Mouse (Mus musculus) 3134 (cell line): Measurements from ENCODE around the gene Tinf2.

Source experiments
- DNase-seq: peaks from one replicate; pipeline ENCODE4 v3.0.0-alpha.2; 2011; ENCODE audit warnings: low spot score; ENCODE audit not compliant: insufficient read length; ENCODE audit errors: extremely low read depth

Gene Tinf2

DNA sequence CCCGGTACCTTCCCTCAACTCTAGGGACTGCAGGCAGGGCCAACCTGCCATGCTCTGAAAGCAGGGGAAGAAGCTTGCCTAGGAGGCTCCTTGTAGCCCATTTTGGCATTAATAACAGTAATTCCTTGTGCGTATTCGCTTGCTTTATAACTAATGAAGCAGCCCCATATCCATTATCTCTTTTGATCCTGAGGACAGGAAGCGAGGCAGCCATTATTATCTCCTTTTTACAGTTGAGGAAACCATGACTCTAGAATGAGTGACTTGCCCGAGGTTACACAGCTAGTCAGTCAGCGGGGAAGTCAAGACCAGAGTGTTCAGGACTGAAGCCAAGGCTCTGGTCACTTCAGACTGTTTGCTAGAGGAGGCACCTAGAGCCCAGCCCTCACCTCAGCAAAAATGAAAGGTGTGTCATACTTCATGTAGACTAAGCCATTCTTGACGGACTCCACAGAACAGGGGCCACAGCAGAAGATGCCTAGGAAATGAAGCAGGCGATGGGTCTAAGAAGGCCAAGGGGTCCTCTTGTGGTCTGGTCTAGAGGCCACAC lies 24.5 kb upstream of the Tinf2 start:
- DNase-seq = no peak

DNA sequence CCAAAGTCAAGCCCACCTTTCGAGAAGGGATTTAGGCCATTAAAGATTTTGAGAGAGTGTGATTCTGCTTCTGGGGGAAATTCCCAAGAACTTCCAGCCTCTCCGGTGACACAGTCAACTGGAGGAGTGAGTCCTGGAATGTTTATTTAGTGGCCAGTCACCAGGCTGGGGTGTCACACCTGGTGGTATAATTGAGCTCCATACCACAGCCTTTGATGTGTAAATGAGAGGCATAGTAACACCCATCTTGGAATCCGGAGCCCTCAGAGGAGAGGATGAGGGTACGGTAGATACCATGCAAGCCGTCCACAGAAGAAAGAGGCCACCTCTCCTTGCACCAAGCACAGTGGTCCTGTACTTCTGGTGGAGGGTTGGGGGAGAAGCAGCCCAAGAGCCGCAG lies 21.1 kb upstream of the Tinf2 start:
- DNase-seq = no peak

DNA sequence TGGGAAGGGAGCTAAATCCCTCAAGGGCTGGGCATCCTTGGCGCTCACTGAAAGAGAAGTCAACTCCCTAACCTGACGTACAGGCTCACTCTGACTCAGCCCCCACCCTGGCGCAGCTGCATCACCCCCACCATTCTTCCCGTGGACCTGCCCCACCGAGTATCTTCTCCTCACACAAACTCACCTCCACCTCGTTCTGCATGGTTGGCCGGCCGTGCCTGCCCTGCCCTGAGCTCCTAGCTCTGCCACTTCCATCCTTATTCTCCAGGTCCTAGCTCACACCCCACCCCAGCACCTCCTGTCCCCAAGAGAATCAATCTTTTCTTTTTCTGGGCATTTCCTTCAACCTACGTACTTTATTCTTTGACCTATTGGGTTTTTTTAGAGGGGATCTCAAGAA lies 19.5 kb upstream of the Tinf2 start:
- no peak for DNase-seq

DNA sequence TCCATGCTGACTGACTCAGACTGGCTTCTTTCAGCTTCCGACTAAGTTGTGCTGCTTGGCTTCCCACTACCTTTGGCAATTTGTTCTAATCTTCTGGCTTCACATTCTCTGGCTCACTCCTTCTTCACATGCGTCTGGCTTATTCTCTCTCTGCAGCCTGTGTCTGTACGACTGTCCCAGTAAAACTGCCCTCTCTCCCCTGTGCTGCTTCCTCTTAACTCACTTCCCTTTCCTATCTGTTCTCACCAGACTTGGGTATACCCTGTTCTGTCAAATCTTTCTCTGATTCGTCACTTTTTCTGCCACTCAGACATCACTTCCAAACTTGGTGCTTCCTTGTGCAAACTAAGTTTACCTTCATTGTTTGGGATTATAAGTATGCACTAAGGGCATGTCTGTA lies 15.6 kb upstream of the Tinf2 start:
- no peak for DNase-seq

DNA sequence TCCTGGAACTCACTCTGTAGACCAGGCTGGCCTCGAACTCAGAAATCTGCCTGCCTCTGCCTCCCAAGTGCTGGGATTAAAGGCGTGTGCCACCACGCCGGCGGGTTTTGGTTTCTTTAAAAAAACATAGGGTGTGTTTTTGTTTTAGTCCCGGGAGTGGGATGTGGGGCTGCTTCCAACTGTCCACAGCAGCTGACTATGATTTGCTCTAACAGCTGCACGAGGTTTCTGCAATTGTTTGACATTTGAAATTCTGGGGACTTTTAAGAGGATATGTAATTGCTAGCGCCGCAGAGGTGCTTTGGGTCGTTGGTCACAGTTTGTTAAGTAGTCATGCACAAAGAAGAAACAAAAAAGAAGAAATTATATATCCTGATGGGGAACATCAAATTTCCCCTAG lies 7.8 kb upstream of the Tinf2 start:
- DNase-seq = no peak

DNA sequence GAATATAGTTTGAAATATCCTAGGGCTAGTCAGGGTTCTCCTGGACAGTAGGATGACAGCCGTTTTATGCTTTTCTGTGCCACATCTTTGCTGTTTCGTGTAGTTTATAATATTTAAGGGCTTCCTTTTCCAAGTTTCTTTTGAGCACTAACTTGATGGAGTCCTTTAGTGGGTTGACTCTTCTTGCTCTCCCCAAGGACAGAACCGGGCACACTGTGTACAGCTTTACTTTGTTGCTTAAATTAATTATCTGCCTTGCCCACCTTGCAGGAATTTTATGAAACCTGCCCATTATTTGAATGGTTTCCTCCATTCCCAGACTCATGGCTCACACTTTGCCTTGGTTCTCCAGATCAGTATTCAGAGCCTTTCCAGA lies 486 bp upstream of the Tinf2 start:
- DNase-seq = no peak

DNA sequence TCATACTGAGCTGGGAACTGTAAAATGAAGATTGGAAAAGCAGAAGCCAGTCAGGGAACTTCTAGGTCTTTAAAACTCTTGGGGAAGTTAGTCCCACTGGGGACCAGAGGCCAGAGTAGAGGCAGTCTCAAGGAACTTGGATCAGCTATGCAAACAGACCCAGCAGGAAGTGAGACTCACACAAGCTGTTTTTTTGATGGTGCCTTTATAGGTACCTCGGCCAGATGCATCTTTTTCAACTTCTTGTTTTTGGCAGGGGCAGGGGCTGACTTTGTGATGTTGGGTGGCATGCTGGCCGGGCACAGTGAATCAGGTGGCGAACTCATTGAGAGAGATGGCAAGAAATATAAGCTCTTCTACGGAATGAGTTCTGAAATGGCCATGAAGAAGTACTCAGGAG lies 4.0 kb downstream of the Tinf2 start:
- DNase-seq = no peak

DNA sequence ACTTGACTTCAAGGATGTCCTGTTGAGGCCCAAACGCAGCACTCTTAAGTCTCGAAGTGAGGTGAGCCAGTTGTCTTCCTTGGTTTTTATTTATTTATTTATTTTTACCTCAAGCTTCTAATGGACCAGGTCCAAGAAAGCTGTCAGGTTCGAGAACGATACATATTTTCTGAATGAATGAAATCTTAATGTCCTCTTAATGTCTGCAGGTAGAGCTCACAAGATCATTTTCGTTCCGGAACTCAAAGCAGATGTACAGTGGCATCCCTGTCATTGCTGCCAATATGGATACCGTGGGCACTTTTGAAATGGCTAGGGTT lies 8.9 kb downstream of the Tinf2 start:
- no peak for DNase-seq

DNA sequence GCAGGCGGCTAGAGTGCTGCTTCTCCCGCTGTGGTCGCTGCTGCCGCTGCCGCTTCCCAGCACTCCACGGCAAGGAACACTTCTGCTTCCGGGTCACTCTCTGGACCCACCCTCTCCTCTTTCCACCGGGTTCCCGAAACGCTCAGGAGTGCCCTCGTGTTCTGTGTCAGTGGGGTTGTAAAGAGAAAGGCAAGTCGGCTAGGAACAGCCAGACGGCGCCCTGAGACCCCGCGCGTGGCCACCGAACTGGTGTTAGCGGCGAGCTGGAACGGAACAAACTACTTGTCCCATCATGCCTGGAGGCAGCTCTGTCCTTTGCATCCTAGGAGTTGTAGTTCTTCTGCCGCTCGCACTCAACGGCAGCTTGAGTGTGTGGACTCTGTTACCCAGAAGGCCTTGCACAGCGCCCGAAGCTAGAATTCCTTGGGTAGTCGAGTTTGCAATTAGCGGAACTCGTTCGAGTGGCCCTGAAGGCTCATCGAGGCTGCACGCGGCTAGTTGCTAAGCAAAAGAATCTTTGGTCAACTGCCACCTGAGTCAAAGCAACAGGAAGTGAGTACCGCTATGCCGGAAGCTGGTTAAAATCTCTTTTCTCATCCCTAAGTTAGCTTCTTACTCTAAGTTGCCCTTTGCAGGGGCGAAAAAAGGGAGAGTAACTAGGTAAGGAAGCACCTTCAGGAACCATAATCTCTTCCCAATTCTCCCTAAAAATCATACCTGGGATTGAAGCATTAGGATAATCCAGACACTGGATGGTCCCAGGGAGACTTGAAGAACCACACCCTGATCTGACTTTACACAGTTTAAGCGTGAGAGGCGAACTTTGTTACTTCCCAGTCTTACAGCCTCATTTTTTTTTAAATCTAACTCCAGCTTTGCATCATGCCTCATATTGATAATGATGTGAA lies 9.5 kb downstream of the Tinf2 start, which contains the start of the genes Gmpr2 and Nedd8:
Gene Gmpr2, plus strand, starts transcription at position 109 of the 908 bp plus-strand sequence.
Gene Nedd8, minus strand, starts transcription at position 292 of the 908 bp plus-strand sequence.
- DNase-seq = peak; percentile 92

DNA sequence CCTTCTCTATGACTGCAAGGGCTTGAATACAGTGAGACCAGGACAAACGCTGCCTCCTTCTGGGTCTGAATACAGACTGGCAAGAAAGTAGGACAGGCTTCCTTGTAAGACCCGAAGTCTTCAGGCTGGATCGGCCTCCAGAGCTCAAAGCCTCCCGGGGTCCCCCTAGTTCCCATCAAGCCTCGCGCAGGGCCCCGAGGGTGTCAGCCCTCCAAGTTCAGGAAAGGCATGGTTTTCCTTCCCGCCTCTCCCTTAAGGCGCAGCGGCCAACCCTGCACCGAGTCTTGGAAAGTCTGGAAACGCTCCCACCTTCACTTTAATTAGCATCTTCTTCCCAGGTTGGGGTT lies 10.2 kb downstream of the Tinf2 start:
- no peak for DNase-seq

DNA sequence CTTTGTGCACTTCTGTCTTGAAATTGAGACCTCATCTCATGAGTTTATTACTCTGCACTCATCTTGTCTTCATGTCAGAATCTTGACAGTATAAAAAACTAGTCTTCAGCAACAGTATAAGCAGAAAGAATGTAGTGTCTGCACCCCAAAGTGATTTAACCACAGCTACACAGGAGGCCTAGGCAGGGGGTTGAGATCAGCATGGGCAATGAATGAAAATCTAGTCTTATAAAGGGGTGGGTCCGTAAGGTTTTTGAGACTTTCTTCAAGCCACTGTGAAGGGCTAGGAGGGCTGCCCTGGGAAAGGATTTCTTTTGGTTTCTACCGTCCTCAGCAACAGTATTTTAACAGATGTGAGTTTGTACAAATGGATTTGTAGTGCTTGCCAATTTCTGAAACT lies 21.0 kb downstream of the Tinf2 start:
- no peak for DNase-seq

DNA sequence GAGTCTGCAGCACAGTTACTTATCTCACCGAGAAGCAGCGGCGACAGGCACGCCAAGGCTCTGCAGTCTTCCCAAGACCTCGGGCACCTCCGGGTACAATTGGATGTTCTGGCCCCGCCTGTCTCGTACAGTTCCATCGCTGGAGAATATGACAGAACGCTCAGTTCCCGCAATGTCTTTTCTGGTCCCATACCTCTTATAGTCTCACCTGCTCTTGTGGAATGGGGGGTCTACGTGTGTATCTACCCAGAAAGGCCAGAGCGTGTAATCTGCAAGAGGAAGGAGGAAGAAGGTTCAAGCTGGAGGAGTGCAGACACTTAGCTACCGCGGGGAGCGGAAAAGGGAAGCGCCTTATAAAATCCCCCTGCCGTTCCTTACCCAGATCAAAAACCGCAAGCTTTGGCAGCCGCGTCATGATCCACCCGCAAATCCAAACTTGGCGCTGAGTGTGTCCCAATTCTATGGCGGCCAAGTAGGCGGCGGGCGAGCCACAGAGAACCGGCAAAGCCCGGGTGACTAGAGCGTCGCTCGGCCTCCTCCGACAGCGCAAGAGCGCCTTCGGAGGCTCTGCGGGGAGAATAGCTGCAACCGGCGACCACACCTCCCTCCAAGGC lies 21.6 kb downstream of the Tinf2 start, which contains the start of gene Mdp1:
Gene Mdp1, minus strand, starts transcription at position 549 of the 614 bp plus-strand sequence.
- DNase-seq = peak; percentile 81

DNA sequence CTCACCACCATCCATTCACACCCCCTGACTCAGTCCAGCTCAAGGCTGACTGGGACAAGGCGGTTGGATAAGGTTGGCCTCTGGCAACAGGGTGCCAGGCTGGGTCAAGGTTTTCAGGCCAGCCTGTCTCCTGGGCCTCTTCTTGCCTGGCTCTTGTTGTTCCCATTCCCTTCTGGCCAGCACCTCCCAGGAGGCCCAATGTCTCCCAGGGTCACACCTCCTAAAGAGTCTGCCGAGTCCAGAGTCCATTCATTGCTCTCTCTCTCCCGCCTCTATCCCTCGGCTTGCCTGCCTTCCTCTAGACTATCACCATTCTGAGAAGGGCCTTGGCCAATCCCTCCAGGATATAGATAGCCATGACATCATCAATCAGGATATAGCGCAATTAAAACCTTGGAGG lies 23.6 kb downstream of the Tinf2 start:
- DNase-seq = no peak

DNA sequence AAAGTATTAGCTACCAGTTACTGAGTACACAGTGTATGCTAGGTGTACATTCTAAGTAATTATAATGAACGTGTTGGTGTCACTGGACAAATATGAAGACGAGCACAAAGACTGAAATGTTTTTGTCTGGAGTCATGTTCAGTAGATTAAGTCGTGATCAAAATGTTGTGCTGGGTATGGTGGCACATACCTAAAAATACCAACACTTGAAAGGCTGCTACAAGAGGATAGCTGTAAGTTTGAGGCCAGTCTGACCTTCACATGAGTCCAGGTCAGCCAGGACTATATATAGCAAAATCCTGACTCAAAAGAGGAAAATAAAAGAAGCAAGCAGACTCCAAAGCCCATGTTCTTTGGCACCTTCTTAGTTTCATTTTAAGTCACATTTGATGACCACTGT lies 24.7 kb downstream of the Tinf2 start:
- no peak for DNase-seq

DNA sequence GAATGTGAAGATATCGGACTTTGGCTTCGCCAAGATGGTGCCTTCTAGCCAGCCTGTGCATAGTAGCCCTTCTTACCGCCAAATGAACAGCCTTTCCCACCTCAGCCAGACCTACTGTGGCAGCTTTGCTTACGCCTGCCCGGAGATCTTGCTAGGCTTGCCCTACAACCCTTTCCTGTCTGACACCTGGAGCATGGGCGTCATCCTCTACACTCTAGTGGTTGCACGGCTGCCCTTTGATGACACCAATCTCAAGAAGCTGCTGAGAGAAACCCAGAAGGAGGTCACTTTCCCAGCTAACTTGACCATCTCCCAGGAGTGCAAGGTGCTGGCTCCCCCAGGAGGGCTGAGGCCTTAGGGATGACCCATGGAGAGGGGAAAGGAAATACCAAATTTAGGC lies 30.1 kb downstream of the Tinf2 start:
- no peak for DNase-seq

DNA sequence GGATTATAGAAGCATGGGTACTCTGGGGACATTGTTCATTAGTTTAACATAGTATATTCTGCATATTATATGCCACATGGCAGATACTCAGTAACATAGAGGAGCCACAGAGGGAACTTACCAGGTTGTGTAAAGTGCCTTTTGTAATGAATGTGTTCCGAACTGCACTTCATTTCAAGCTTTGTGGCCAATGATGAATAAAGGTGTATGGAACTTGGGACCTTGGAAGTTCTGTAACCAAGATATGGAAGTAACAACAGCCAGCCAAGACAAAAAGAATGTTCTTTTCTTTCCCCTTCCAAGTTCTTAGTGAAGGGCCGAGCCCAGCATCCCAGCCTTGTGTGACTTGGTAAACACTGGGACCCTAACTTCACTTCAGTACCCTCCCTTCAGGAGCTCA lies 31.7 kb downstream of the Tinf2 start, which contains the start of gene Tssk4:
Gene Tssk4, plus strand, starts transcription at position 301 of the 400 bp plus-strand sequence.
- DNase-seq = no peak

DNA sequence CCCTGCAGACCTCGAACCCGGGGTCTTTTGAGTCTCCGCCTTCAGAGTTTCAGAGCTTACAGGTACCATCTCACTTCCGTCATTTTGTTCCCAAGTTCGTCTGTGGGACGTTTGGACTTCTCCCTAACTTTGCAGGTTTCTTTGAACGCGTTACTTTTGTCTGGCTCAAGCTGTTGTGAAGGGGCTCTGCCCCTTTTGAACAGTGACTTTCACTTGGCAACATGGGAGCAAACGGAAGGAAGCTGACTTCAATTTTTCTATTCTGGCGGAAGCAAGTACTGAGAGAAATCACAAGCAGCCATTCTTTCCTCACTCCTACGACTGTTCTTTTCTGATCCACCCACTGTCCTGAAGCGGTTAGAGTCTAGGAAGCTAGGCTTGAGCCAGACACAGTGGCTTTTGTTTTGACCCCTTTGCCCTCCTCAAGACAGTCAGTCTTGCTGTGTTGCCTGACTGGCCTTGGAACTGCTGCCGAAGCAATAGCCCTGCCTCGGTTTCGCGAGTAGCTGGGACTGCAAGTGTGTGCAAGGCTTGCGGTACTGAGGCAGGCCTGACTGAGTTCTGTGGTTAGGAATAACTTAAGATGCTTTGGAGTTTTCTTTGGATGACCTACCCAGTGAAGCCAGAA lies 37.2 kb downstream of the Tinf2 start:
- DNase-seq = no peak

DNA sequence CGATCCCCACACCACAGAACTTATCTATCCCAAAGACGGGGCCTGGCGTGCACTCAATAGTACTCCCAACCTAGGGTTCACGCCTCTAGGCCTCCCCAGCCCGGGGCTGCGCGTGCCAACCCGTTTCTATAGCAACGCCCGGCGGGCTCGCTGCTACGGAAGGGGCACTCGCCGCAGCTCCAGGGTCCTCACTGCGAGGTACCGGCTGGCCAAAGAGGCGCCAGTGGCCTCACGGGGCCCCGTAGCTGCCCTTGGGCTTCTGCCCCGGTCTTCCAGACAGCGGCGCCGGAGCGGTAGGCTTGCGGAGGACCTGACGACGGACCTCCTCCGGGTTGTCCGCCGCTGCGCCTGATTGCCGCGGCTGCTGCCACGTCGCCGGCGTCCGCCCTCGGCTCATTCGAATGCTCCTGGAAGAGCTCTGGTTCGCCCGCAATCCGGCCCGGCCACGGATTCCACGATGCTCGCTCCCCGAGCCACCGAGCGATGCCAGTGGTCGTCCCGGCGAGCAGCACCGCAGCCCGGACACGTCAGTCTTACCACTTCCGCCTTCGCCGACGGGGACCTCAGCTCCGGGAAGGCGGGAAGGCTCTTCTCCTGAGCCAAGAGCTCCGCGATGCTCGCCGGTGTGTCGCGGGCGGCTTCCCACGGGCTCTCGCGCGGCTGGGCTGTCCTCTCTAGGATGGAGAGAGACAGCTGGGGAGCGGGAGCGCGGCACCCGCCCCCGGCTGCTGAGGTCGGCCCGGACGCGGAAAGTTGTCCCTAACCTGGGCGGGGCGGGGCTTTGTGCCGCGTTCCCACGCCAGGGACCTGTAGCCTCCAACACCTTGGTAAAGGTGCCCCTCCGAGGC lies 38.3 kb downstream of the Tinf2 start, which contains the start of gene Tm9sf1:
Gene Tm9sf1, minus strand, starts transcription at position 747 of the 848 bp plus-strand sequence.
- peak; percentile 96 for DNase-seq

DNA sequence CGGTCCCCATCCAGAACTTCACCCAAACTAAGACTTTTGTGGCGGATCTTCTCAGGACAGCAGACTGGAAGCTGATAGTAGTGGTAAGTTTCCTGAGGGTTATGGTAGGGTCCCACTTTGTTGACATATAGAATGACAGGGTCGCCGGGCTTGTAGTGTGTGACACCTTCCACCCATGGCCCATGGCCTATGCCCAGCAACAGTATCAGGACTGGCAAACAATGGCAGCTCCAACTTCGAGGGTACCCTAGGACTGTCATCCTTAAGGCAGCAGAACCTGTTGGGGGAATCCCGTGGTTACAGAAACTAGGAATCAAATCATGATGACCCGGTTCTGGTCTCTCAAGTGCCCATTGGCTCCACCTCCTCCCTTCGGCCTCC lies 39.0 kb downstream of the Tinf2 start:
- no peak for DNase-seq

DNA sequence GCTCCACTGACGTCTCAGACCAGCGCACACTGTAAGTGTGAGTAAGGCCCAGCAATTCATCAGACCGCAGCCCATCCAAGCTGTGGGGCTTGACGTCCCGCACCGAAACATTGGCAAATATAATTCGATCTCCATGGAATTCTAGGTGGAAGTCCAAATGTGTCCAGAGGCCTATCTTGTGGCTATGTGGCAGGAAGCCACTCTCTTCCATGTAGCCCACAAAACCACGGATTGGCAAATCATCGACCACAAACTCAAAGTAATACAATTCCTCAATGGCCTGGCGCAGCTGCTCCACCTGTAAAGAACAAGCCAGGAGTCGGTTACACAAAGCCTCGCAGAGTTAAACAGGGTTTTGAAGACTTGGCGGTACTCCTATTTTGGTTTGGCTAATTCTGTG lies 40.3 kb downstream of the Tinf2 start:
- DNase-seq = no peak

DNA sequence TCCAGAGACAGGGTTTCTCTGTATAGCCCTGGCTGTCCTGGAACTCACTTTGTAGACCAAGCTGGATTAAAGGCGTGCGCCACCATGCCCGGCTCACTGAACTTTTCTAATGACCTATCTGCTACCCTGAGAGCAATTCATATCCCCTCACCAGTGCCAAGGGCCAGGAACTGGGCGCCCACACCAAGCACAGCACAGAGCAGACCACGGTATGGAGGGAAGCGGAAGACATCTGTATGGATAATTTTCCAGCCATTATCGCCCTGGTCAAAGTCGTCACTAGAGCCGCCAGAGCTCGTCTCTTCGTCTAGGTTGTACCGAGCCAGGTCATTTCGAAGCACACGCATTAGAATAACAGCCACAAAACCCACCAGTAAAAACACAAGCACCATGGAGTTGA lies 40.8 kb downstream of the Tinf2 start:
- no peak for DNase-seq
